Mouse (Mus musculus) layer of hippocampus, postnatal 10 days (tissue): ENCODE measurements around the gene Rpl37. TPM values are rescaled to one million over a fixed set of nuclear protein-coding genes. Genes with fewer than 3 reads are reported as not detected.
"Not testable (repeated sequence)": the region's sequence is repeated elsewhere in the genome, so short reads cannot be mapped to it uniquely, and the experiment has no call there.

ENCODE experiments used
- DNase-seq, 2 experiments: peaks; one replicate each; pipeline ENCODE4 v3.0.0; 2021; ENCODE audit warnings: low spot score in 2 of 2
- total RNA-seq, 2 experiments: library from RNA; stranded (reverse); gene quantifications; 2 replicates each; pipeline ENCODE4 v1.2.3; 2021

Gene Rpl37
- total RNA-seq, 2 experiments from 2014 or later = 260 to 290 TPM

GRCm38 (mm10) chr15:5121535-5122313 lies 5.3 kb downstream of the Rpl37 start:
- DNase-seq = no peak

DNA sequence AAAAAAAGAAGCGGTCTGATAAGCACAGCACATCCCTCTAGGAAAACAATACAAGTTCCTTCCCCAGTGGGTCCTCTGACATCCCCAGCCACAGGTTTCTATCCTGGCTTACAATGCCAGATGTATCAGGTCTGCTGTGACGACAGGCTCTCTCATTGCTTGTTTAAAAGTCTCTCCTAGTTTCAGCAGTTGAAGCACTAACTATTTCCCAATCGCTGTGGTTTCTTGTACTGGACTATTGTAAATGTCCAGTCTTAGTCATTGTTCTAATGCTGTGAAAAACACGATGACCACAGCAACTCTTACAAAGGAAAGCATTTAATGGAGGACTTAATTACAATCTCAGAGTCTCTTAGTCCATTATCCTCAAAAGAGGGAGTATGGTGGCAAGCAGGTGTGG lies 10.0 kb downstream of the Rpl37 start:
- DNase-seq = no peak

DNA sequence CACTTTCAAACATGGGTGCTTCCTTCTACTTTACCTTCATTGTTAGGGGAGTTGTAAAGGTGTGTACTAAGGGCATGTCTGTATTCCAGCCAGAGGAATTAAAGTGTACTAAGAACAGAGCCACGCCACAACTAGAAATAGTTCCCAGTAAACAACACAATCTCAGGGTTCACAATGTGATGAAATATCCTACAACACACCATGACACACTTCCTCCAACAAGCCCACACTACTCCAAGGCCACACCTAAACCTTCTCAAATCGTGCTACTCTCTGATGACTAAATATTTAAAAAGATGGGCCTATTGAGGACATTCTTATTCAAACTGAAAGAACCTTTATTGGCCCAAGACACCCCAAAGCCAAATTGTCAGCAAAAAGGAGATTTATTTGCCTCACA lies 11.0 kb downstream of the Rpl37 start:
- DNase-seq = no peak

- DNase-seq = no peak
Observed at GRCm38 (mm10) chr15:5128176-5128940, 11.9 kb downstream of the Rpl37 start.

GRCm38 (mm10) chr15:5129111-5129805 lies 12.8 kb downstream of the Rpl37 start:
- DNase-seq = no peak

GRCm38 (mm10) chr15:5130887-5131668 lies 14.6 kb downstream of the Rpl37 start:
- not testable (repeated sequence) for DNase-seq

DNA sequence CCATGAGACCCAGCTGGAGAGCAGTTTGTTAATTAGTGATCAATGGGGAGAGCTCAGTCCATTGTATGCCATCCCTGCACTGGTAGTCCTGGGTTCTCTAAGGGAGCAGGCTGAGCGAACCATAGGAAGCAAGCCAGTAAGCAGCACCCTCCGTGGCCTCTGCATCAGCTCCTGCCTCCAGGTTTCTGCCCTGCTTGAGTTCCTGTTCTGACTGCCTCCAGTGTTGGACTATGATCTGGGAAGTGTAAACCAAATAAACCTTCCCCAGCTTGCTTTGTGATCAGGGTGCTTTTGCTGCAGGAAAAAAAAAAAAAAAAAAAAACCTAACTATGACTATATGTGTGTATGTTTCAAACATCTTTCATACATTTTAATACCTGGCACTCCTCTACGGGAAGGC lies 16.9 kb downstream of the Rpl37 start:
- no peak for DNase-seq

GRCm38 (mm10) chr15:5134179-5134578 lies 17.7 kb downstream of the Rpl37 start:
- DNase-seq = no peak

DNA sequence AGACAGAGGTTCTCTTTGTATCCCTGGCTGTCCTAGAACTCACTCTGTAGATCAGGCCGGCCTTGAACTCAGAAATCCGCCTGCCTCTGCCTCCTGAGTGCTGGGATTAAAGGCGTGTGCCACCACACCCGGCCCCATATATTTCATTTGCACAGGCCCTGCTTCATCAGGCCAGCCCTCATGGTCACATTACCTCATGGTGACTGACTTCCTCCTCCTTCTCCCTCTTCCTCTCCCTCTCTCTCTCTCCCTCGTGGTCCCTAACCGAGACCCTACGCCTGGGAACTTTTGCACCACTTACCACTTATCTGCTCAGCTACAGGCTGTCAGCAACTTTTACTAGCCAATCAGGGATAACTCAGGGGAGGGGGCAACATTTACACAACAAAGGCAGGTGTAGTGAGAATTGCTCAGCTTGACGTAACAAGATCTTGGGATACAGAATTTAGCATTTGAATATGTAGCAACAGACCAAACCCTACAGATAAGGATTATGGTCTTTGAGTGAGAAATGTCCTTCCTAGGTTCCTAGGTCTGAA lies 18.6 kb downstream of the Rpl37 start:
- no peak for DNase-seq

- no peak for DNase-seq
Observed at GRCm38 (mm10) chr15:5138021-5138856, 21.8 kb downstream of the Rpl37 start.

DNA sequence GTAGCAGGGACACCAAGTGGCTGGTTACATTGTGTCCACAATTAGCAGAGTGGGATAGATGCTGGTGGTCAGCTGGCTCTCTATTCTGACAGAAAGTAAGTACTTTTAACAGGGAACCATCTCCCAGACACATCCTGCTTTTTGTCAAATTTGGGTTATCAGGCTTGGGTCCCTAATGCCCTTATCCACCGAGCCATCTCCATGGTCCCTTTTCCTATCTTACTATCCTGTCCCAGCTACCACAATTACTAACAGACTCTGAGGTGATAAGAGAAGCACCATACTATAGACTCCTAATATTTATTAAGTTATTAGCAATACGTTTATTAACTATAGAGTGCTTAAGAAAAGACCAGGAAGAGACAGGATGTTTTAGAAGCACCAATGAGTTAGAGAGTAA lies 22.9 kb downstream of the Rpl37 start:
- DNase-seq = no peak

- no peak for DNase-seq
Observed at GRCm38 (mm10) chr15:5139863-5140262, 23.4 kb downstream of the Rpl37 start.

DNA sequence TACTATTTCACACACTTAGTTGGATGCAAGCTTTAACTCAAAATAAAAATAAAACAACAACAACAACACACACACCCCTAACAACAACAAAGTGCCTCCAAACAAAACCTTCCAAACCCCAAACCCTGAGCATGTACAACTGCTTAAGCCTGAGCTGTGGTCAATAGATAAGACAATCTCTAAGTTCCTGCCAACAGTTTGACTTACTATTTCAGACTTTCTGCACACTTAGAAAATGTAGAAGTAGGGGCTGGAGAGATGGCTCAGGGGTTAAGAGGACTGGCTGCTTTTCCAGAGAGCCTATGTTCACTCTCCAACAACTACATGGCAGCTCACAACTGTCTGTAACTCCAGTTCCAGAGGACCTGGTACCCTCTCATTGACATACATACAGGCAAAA lies 23.9 kb downstream of the Rpl37 start:
- DNase-seq = no peak

DNA sequence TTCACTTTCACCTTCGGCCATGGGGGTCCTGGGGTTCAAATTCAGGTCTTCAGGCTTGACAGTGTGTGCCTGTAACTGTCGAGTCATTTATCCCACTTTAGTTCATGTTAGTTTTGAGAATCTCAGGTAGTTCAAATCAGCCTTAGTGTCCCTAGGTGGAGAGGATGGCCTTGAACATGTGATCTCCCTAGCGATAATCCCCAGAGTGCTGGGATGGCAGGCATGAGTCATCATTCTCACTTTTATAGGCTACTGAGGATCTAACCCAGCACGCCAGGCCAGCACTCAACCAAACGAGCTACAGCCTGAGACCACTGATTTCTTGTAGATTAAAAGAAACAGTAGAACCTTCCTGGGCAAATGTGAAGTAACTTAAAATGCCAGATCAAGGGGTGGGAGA lies 25.6 kb downstream of the Rpl37 start:
- no peak for DNase-seq

GRCm38 (mm10) chr15:5142714-5143113 lies 26.3 kb downstream of the Rpl37 start:
- no peak for DNase-seq

DNA sequence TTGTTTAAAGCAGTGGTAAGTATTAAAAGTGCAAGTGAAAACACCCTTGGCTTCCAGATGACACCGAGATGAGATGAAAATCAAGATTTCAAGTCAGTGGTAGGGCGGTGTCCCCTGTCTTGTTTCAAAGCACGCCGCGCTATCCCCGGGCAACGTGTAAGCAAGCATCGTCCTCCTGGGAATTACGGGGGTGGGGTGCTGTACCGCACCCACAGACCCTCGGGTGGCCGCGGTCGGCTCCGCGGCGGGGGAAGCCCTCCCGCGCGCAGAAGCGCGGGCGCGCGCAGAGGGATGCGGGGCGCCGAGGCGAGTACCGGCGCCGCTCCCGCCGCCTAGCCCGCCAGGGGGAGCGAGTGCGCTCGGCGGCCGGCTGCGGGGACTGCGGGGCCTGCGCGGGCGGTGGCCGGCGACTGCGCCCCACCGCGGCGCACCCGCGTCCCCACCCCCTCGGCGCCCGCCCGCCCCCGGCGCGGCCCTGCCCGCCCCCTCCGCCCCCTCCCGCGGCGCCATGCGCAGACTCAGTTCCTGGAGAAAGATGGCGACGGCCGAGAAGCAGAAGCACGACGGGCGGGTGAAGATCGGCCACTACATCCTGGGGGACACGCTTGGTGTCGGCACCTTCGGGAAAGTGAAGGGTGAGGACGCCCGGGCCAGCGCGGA lies 27.0 kb downstream of the Rpl37 start, which contains the start of gene Prkaa1:
Prkaa1 (plus strand) TSS at position 501 of the 660 bp plus-strand sequence.
- peak; percentile 61 to 83 for DNase-seq

DNA sequence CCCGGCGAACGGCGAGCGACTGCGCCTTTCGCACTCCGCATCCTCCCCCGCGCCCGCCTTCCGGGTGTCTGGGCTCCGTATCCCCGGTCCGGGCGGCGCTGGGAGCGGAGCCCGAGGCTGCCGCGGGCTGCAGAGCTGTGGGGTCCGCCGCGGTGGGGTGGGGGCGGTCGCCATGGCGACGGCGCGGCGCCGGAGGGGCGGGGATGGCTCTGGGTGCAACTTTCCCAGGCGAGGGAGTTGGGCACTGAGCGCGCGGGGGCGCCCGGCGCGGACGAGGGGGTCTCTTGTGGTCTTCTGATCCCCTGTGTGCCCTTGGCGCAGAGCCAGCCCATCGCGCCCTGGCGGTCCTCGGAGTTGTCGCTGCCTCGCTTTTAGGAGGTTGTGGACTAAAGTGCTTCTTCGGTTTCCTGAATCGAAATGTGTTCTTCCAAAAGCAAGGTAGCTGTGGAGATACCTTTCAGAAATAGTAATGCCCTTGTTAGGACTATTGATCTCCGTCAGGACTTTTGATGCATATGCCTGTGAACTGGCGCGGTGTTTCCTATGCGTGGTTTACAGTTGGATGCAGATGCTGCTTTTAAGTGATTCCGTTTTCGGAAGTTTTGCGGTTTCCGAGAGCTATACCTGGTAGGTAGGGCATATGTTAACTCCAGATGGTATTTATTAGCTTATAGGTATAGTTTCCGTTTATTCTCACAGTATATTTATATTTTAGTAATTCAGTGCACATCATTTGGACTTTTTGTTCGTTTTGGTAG lies 27.8 kb downstream of the Rpl37 start:
- DNase-seq = peak; percentile 76 to 82

GRCm38 (mm10) chr15:5145196-5145945 lies 28.9 kb downstream of the Rpl37 start:
- DNase-seq = no peak
